Mouse (Mus musculus) neural tube, embryonic 12.5 days (tissue): ENCODE measurements around the gene Fgfr2. TPM values are rescaled to one million over a fixed set of nuclear protein-coding genes. Genes with fewer than 3 reads are reported as not detected.
"Not testable (repeated sequence)": the region's sequence is repeated elsewhere in the genome, so short reads cannot be mapped to it uniquely, and the experiment has no call there.

ENCODE experiments used
- ATAC-seq: fragments of 200-750 bp; cut with Nextera tagmentation; 2 replicates; pipeline ENCODE4 v1.8.0; 2017; ENCODE audit warnings: low read depth, mild to moderate bottlenecking, moderate TSS enrichment, moderate library complexity; ENCODE audit not compliant: low FRiP score
- H3K27ac ChIP-seq: fragments of 300-500 bp; sonication (generic); 2 replicates; pipeline ENCODE4 v1.5.1; 2016
- H3K27me3 ChIP-seq: fragments of 300-500 bp; sonication (generic); replicated peaks from 2 replicates; pipeline ENCODE4 v1.6.1; 2016; ENCODE audit warnings: mild to moderate bottlenecking
- H3K36me3 ChIP-seq: fragments of 300-500 bp; sonication (generic); 2 replicates; pipeline ENCODE4 v1.6.1; 2016; ENCODE audit warnings: mild to moderate bottlenecking
- H3K4me1 ChIP-seq: fragments of 300-500 bp; sonication (generic); 2 replicates; pipeline ENCODE4 v1.6.1; 2016
- H3K4me2 ChIP-seq: fragments of 300-500 bp; sonication (generic); replicated peaks from 2 replicates; pipeline ENCODE4 v1.6.1; 2016; ENCODE audit warnings: mild to moderate bottlenecking
- H3K4me3 ChIP-seq: fragments of 300-500 bp; sonication (generic); 2 replicates; pipeline ENCODE4 v1.5.1; 2016
- H3K9ac ChIP-seq: fragments of 300-500 bp; sonication (generic); 2 replicates; pipeline ENCODE4 v1.6.1; 2016; ENCODE audit warnings: mild to moderate bottlenecking
- H3K9me3 ChIP-seq: fragments of 300-500 bp; sonication (generic); 2 replicates; pipeline ENCODE4 v1.6.1; 2016; ENCODE audit warnings: mild to moderate bottlenecking
- WGBS: fragments of 180-500 bp; shearing (Covaris S2); methylation state at CpG from one replicate; pipeline ENCODE4 v1.1.7; 2016; 5-methylcytosine and 5-hydroxymethylcytosine counted together
- polyA plus RNA-seq: library from polyadenylated mRNA; unstranded; fragments of >200 nt; fragmentation: Nextera tagmentation; extraction: Ambion mirVana; gene quantifications from 2 replicates; pipeline ENCODE4 v1.2.1, GENCODE M21; 2016

Gene Fgfr2
- polyA plus RNA-seq, 1 experiment from 2014 or later: 65.0 TPM

DNA sequence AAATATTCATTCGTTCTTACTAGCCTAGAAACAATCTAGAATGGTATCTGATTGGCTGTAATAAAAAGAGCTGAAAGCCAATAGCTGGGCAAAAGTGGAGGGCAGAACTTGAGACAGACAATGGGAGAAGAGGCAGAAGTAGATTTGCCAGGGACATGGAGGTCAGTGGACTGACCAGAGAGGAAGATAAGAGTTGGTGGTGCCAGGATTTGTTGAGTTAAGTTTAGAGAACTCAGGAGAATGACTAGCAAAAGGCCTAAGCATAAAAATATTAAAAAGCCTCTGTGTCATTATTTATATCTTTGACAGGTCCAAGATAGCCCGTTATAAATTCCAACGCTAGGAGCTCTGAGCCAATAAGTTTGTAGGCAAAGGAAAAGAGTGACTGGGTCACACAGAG, 2668.9 kb downstream of the Fgfr2 start:
- Histone ChIP-seq H3K27ac (no peak overlapping the region), H3K9me3 (no peaks in the 10 kb centered on the region), H3K9ac (no peak overlapping the region), H3K4me1 (no peaks in the 10 kb centered on the region), H3K4me3 (no peak overlapping the region), H3K4me2 (no peak overlapping the region), H3K27me3 (no peaks in the 10 kb centered on the region), H3K36me3 (peaks cover 29% of the 10 kb centered on the region)
- ATAC-seq: no peak
- 95% methylated on average over 3 of the region's 3 CpGs for WGBS

DNA sequence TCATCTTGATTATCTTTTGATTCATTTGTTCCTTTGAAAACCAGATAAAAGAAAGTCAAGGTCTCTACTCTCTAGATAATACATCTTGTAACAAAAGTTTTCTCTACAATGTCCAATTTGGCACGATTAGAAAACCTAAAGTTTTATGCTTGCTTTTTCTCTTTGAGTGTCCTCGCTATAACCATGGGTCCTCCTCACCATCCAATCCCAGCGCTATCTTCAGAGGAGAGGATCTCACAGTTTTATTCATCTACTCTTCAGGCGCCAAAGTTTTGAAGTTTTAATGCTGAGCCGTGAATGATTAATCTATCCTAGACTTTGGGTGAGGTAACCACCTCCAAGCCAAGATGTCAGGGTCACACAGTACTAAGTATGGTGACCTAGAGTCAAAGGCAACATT, 2687.4 kb downstream of the Fgfr2 start:
- no peaks in the 10 kb centered on the region for H3K4me1 ChIP-seq
- WGBS: 94% methylated on average over 5 of the region's 5 CpGs
- no peak for ATAC-seq
- H3K9ac ChIP-seq: no peak overlapping the region
- no peak overlapping the region for H3K4me2 ChIP-seq
- H3K9me3 ChIP-seq: no peaks in the 10 kb centered on the region
- no peak overlapping the region for H3K4me3 ChIP-seq
- no peaks in the 10 kb centered on the region for H3K27me3 ChIP-seq
- no peak overlapping the region for H3K27ac ChIP-seq
- no peaks in the 10 kb centered on the region; the same call in 1 of the 2 replicates for H3K36me3 ChIP-seq

GRCm38 (mm10) chr7:130432141-130432540, 2691.0 kb downstream of the Fgfr2 start:
- WGBS: 91% methylated on average over 2 of the region's 2 CpGs
- Histone ChIP-seq H3K9ac (no peak overlapping the region), H3K4me2 (no peak overlapping the region), H3K4me3 (no peak overlapping the region), H3K36me3 (no peaks in the 10 kb centered on the region; the same call in 1 of the 2 replicates), H3K4me1 (no peaks in the 10 kb centered on the region), H3K27me3 (no peaks in the 10 kb centered on the region), H3K27ac (no peak overlapping the region), H3K9me3 (no peaks in the 10 kb centered on the region)
- ATAC-seq: no peak

DNA sequence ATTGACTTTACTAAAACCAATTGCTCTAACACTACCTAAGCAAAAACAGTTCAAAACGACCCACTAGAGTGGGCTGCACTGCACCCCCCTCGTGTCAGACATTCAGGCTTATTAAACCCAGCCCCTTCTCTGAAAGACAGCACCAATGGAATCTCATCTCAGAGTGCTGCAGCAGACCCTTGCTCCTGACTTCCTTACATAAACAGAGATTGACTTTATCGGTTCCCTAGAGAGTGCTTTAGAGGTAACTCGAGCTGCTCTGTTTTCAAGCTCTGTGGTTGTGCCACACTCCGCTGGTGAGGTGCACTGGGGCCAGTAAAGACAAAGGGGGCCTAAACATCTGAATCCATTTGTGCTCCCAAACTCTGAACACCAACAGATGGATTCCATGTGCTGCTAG, 2696.6 kb downstream of the Fgfr2 start:
- WGBS: 12% methylated on average over 5 of the region's 5 CpGs

GRCm38 (mm10) chr7:130425991-130426390, 2697.2 kb downstream of the Fgfr2 start:
- H3K27me3 ChIP-seq: no peaks in the 10 kb centered on the region
- H3K4me2 ChIP-seq: no peak overlapping the region
- WGBS: 71% methylated on average over 2 of the region's 2 CpGs
- H3K27ac ChIP-seq: no peak overlapping the region
- H3K4me3 ChIP-seq: no peak overlapping the region
- H3K9ac ChIP-seq: no peak overlapping the region
- H3K9me3 ChIP-seq: no peaks in the 10 kb centered on the region
- no peaks in the 10 kb centered on the region for H3K36me3 ChIP-seq
- H3K4me1 ChIP-seq: no peaks in the 10 kb centered on the region
- no peak for ATAC-seq

More for the DNA sequence above, 2696.6 kb downstream of the Fgfr2 start:
- H3K9me3 ChIP-seq: no peaks in the 10 kb centered on the region
- no peak overlapping the region for H3K27ac ChIP-seq
- no peak for ATAC-seq
- H3K36me3 ChIP-seq: no peaks in the 10 kb centered on the region
- no peak overlapping the region for H3K9ac ChIP-seq
- no peak overlapping the region for H3K4me3 ChIP-seq
- no peak overlapping the region for H3K4me2 ChIP-seq
- no peaks in the 10 kb centered on the region for H3K4me1 ChIP-seq
- H3K27me3 ChIP-seq: no peaks in the 10 kb centered on the region

DNA sequence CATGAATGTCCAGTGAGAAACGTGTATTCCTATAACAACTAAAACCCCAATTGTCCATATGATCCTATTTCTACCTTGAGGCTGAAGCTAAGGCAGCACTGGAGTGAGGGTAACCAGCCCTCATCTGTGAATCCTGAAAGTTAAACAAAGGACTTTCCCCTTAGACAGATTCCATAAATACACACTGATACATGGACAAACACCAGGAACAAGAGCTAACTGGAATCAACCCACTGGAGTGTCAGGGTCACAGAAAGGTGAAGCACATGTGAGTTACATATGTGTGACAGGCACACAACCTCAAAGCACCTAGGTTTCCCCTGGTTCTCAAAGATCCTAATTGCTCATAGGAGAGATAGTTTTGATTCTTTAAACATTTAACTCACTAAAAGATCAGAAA, 2703.2 kb downstream of the Fgfr2 start:
- H3K36me3 ChIP-seq: no peaks in the 10 kb centered on the region
- H3K27me3 ChIP-seq: no peaks in the 10 kb centered on the region
- H3K9ac ChIP-seq: no peak overlapping the region
- no peak overlapping the region for H3K27ac ChIP-seq
- no peak overlapping the region for H3K4me2 ChIP-seq
- no peak for ATAC-seq
- no peak overlapping the region for H3K4me3 ChIP-seq
- H3K9me3 ChIP-seq: no peaks in the 10 kb centered on the region
- 78% methylated on average over 1 of the region's 1 CpGs for WGBS
- no peaks in the 10 kb centered on the region; the same call in 1 of the 2 replicates for H3K4me1 ChIP-seq

- H3K27me3 ChIP-seq: no peaks in the 10 kb centered on the region
- H3K4me1 ChIP-seq: no peaks in the 10 kb centered on the region
- H3K9me3 ChIP-seq: no peaks in the 10 kb centered on the region
- H3K9ac ChIP-seq: no peak overlapping the region
- H3K4me3 ChIP-seq: no peak overlapping the region
- no peak overlapping the region for H3K27ac ChIP-seq
- 89% methylated on average over 10 of the region's 10 CpGs for WGBS
- no peak for ATAC-seq
- H3K36me3 ChIP-seq: no peaks in the 10 kb centered on the region
- no peak overlapping the region for H3K4me2 ChIP-seq
These were observed 2715.5 kb downstream of the Fgfr2 start for GRCm38 (mm10) chr7:130407622-130408021.

GRCm38 (mm10) chr7:130403346-130403745, 2719.8 kb downstream of the Fgfr2 start:
- Histone ChIP-seq H3K4me3 (no peak overlapping the region), H3K9ac (no peak overlapping the region), H3K9me3 (no peaks in the 10 kb centered on the region), H3K27ac (no peak overlapping the region), H3K4me2 (no peak overlapping the region), H3K4me1 (no peaks in the 10 kb centered on the region), H3K36me3 (peaks cover 6% of the 10 kb centered on the region; the same call in 1 of the 2 replicates), H3K27me3 (no peaks in the 10 kb centered on the region)
- 89% methylated on average over 2 of the region's 2 CpGs for WGBS
- no peak for ATAC-seq

GRCm38 (mm10) chr7:130394697-130395096, 2728.5 kb downstream of the Fgfr2 start:
- Histone ChIP-seq H3K4me1 (no peaks in the 10 kb centered on the region), H3K36me3 (peaks cover 11% of the 10 kb centered on the region), H3K9me3 (no peaks in the 10 kb centered on the region), H3K27ac (no peak overlapping the region), H3K4me2 (no peak overlapping the region), H3K9ac (no peak overlapping the region), H3K27me3 (no peaks in the 10 kb centered on the region), H3K4me3 (no peak overlapping the region)
- no peak for ATAC-seq
- WGBS: 89% methylated on average over 2 of the region's 2 CpGs

GRCm38 (mm10) chr7:130390060-130390459, 2733.1 kb downstream of the Fgfr2 start:
- WGBS: 96% methylated on average over 1 of the region's 1 CpGs
- not testable (repeated sequence) for H3K9ac ChIP-seq, H3K9me3 ChIP-seq, H3K4me1 ChIP-seq, H3K27ac ChIP-seq, ATAC-seq, H3K27me3 ChIP-seq, H3K4me3 ChIP-seq, H3K4me2 ChIP-seq
- H3K36me3 ChIP-seq: peaks cover 17% of the 10 kb centered on the region

DNA sequence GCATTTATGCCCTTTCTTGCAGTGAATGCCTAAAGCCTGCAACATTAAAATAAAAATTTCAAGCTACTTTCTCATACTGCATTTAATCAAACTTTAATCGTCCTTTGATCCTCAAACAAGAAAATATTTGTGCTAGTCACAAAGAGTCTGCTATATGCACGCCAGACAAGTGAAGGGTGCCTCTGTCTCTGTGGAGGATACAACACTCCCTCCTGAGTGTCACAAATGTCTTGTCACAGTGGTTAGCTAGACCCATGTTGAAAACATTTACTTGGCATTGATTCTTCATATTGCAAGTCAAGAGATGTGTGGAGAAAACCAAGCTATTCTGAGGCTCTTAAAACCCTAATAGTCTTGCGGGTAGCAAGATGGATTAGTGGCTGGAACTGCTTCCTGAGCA, 2736.8 kb downstream of the Fgfr2 start:
- Histone ChIP-seq H3K27ac (no peak overlapping the region), H3K4me3 (no peak overlapping the region), H3K36me3 (peaks cover 6% of the 10 kb centered on the region; the same call in 1 of the 2 replicates), H3K4me2 (no peak overlapping the region), H3K9me3 (peaks cover 5% of the 10 kb centered on the region; the same call in 1 of the 2 replicates), H3K27me3 (no peaks in the 10 kb centered on the region), H3K4me1 (peaks cover 11% of the 10 kb centered on the region; the same call in 1 of the 2 replicates), H3K9ac (no peak overlapping the region)
- no peak for ATAC-seq
- WGBS: 32% methylated on average over 3 of the region's 3 CpGs

DNA sequence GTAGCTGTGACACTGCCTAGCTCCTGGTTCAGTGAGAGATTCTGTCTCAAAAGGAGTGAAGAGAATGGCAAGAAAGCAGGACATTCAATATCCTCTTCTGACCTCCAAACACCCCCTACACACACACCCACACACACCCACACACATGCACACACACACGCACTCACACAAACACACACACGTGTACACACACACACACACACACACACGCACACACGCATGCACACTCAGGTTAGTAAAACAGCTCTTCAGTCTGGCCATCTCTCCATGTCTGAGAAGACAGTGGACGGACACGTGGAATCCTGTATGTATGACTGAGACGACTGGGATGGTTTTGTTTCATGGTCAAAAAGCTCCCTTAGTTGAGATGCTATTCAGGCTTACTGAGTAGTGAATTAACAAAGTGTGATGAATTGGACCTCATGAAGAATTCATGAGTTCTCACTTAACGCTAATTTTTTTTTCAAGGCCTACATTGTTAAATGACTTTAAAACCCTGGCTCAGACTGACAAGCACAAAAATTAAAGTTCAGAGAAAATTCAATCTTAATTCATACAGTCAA, 2737.3 kb downstream of the Fgfr2 start:
- peaks cover 5% of the 10 kb centered on the region; the same call in 1 of the 2 replicates for H3K9me3 ChIP-seq
- peaks cover 15% of the 10 kb centered on the region; the same call in 1 of the 2 replicates for H3K4me1 ChIP-seq
- no peak overlapping the region for H3K9ac ChIP-seq
- 0 out of 2 replicates have a peak, but pooled peaks have one; percentile 25 for ATAC-seq
- H3K36me3 ChIP-seq: peaks cover 6% of the 10 kb centered on the region; the same call in 1 of the 2 replicates
- 46% methylated on average over 8 of the region's 8 CpGs for WGBS
- H3K4me2 ChIP-seq: no peak overlapping the region
- no peak overlapping the region for H3K27ac ChIP-seq
- H3K4me3 ChIP-seq: no peak overlapping the region
- no peaks in the 10 kb centered on the region for H3K27me3 ChIP-seq

- Histone ChIP-seq H3K4me3 (no peak overlapping the region), H3K36me3 (no peaks in the 10 kb centered on the region; the same call in 1 of the 2 replicates), H3K9me3 (peaks cover 5% of the 10 kb centered on the region; the same call in 1 of the 2 replicates), H3K4me2 (no peak overlapping the region), H3K9ac (no peak overlapping the region), H3K4me1 (peaks cover 15% of the 10 kb centered on the region; the same call in 1 of the 2 replicates), H3K27me3 (no peaks in the 10 kb centered on the region), H3K27ac (no peak overlapping the region)
- 87% methylated on average over 13 of the region's 13 CpGs for WGBS
- ATAC-seq: no peak
These were observed 2741.0 kb downstream of the Fgfr2 start for GRCm38 (mm10) chr7:130382126-130382525.
